Mouse (Mus musculus) brain, embryonic 14.5 days (tissue): ENCODE measurements around the gene Tsks.

Experiments
- CTCF ChIP-seq: fragments of 200-500 bp; IDR thresholded peaks from 2 replicates; pipeline ENCODE4 v1.5.1; 2012; ENCODE audit warnings: inconsistent platforms, mild to moderate bottlenecking, moderate library complexity, borderline replicate concordance; ENCODE audit not compliant: insufficient read depth, insufficient read length; ENCODE audit errors: extremely low read depth
- POLR2A ChIP-seq: fragments of 200-500 bp; IDR thresholded peaks from 2 replicates; pipeline ENCODE4 v1.6.1; 2012; ENCODE audit warnings: mild to moderate bottlenecking, inconsistent platforms, borderline replicate concordance; ENCODE audit not compliant: poor library complexity, insufficient read depth, insufficient read length, severe bottlenecking; ENCODE audit errors: extremely low read depth

- no peak for TF ChIP-seq POLR2A
- no peak for TF ChIP-seq CTCF
These were observed 34.1 kb upstream of the Tsks start for GRCm38 (mm10) chr7:44908706-44909476.
